Mouse (Mus musculus): Measurements from ENCODE around the gene Prss50.
A peak's percentile ranks its signal among the peaks of the same experiment; 100 is the strongest.

The Prss50 gene

DNA sequence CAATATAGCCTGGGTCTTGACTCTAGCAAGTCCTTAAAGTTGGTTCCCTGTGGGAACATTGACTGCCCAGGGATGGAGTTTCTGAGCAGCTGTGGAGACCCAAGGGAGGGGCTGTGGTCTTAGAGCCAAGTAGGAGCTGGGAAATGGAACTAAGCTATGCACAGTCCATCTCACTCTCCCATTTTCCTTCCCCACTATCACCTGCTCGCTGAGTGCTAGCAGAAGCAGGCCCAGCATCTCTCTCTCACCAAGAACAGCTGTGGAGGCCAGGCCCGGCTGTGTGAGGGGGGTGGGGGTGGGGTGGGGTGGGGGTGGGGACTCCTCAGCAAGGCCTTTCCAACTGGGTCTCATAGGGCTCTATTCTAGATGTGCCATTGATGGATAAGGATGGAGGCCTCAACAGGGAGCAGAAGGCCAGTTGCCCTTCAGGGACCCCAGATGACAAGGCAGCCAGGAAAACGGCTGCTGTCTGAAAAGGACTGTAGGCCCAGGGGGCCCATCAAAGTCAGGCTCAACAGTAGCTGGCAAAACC lies 17.0 kb downstream of the Prss50 start:
- no peak for DNase-seq (ENCODE audit: low read depth, low spot score)

- DNase-seq (ENCODE audit: low read depth, low spot score) = no peak
These were observed 17.5 kb downstream of the Prss50 start for GRCm38 (mm10) chr9:110875288-110875695.

DNA sequence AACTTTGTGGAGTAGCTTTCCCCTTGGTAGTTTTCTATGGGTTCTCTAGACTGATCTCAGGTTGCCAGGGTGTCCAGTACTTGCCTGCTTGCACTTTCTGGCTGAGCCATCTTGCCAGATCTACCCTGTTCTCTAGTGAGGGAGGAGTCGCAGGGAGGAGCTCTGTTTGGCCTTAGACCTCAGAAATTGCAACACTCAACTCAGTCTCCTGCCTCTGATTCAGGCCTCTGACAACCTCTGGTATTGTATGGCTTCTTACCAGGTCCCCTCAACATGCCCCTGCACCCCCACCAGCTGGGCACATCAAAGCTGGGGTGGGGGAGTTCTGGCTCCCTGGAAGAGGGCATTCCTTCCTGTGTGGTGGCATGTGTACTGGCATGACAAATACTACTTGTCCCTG lies 19.6 kb downstream of the Prss50 start:
- DNase-seq (ENCODE audit: low read depth, low spot score) = no peak

DNA sequence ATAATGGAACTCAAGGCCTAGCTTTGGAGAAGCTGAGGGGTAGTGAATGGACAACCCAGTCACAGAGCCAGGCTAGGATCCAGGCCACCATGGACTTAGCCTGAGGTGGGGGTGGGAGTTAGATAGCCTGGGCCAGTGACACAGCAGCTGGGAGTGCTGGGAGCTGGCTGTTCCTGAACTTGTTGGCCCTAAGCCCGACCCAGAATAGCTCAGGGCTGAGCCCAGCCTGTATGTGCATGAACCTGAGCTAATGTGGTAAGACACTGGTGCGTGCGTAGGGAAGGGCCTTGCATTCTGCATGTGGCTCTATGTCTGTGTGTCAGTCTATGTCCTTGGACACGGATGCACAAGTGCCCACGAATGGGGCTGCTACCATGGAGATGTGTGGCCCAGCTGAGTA lies 20.1 kb downstream of the Prss50 start:
- DNase-seq (ENCODE audit: low read depth, low spot score) = no peak

GRCm38 (mm10) chr9:110879191-110879920 lies 21.6 kb downstream of the Prss50 start, which contains the start of gene Als2cl:
TSS of gene Als2cl (plus strand) at chr9:110879870.
- no peak for DNase-seq (ENCODE audit: low read depth, low spot score)

DNA sequence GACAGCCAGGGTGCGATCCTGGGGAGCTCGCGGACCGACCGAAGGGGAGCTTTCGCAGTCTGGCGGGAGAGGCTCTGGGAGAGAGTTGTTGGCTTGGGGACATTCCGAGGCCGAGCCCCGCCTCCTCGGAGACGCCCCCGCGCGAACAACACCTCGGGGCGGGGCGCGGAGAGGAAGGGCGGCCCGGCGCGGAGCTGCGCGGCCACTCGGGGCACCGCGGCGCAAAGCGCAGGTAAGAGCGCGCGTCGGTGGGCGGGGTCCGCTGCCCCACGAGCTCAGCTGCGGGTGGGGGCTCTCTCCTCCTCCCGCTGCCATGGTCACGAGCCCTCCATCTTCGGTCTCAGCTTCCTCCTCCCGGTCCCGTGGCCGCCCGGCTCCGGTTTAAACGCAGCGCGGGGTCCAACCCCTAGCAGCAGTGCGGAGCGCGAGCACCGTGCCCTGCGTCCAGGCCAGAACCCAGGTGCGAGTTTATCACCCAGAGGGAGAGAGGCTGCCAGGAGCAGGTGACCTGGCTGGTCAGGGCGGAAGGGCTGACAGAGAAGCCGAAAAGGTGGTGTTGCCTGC lies 22.3 kb downstream of the Prss50 start, which contains the start of gene Tmie:
Tmie (minus strand) TSS at position 116 of the 564 bp plus-strand sequence.
- DNase-seq (ENCODE audit: low read depth, low spot score) = no peak

DNA sequence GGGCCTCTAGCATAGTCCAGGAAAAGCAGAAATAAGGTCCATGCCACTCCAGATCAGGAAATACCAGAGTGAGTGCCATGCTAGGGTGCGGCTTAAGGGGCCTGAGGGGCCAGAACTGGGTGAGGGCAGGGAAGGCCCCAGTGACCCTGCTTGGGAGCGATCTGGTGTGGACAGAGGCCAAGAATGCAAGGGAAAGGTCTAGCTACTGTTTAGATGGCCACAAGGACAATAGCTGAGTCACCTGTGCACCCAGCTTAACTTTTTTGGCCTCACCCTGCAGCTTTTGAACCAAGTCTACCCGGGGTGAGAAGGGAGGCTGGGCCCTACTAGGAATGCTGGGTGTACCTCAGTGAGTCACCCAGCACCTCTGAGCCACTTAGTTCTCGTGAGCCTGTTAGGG lies 23.0 kb downstream of the Prss50 start:
- DNase-seq (ENCODE audit: low read depth, low spot score) = no peak

DNA sequence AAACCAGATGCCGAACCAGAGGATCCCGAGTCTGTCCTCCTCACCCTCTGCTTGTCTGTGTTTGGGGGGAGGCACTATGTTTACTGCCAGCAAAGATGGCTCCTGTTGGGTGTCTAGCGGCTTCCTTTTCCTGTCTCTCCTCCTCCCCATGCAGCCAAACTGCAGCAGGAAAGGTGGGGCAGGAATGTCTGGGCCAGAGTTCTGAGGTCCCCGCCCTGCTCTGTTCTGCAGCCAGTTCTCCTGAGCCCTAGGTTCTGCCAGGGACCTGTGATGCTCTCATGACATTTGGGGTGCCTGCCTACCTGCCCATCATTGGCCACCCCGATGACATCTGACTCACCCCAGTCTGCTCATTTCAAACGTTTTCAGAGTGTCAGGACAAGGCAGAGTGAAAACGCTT lies 24.2 kb downstream of the Prss50 start:
- no peak for DNase-seq (ENCODE audit: low read depth, low spot score)

DNA sequence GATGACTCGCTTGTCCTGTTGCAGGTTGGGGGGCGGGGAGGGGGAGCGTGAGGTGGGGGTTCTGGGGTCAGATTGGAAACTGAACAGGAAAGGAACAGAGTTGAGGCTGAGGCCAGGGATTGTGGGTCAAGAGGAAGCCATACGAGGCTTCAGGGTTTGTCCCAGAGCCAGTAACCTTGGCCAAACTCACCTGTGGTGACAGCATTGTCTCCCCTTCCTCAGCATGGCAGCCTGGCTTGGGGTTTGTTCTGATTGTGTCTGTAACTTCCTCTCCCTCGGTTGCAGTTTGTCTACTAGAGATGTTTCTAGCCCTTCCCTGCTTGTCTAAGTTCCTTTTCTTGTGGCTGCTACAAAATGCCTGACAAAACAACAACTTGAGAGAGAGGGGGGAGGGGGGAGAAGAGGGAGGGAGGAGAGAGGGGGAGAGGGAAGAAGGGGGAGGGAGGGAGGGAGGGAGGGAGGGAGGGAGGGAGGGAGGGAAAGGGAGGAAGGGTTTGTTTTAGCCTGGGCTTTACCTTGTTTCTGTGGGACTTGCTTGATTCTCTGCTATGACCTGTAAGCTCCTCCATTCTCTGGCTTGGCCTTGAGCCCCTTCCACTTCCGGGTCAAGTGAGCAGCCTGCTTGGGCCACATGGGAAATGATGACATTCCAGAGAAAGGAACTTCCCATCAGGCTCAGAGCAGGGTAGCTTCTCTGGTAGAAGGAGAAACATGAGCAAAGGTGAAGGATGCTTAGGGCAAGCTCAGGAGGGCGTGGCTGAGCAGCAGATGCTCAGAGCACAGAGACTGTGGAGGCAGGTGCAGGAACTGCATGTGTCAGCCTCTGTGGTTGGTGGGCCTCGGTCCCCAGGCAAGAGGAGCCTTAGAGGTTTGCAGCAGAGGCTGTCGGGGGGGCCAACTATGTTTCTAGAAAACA lies 29.9 kb downstream of the Prss50 start:
- no peak for DNase-seq (ENCODE audit: low read depth, low spot score)

- DNase-seq (ENCODE audit: low read depth, low spot score) = no peak
These were observed 31.2 kb downstream of the Prss50 start for GRCm38 (mm10) chr9:110888935-110889334.

DNA sequence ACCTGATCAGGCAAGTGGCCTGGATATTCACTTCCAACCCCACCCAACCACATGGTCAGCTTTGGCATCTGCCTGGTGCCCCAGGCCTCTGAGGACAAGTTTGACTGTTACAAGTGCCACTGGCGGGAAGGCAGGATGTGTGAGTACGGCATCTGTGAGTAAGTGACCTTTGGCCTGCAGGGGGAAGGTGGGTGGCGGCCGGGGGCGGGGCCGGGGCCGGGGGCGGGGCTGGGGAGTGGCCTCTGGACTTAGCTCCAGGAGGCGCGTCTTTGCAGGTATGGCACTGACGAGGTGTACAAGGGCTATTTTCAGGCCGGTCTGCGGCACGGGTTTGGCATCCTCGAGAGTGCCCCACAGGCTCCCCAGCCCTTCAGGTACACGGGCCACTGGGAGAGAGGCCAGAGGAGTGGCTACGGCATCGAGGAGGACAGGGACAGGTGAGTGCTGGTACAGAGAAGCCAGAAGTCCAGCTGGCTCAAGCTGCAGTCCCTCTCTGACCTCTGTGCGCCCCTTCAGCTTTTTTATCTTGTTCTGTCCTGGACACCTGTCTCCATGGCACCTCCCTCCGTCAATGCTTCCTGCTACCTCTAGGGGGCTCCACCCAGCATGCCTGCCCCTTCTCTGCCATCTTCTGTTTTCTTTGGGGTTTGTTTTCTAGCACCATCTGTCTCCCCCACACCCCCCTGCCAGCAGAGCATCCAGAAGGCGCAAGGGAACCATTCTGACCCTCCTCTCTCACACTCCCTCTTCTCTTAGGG lies 32.4 kb downstream of the Prss50 start:
- no peak for DNase-seq (ENCODE audit: low read depth, low spot score)

- DNase-seq (ENCODE audit: low read depth, low spot score) = no peak
These were observed 33.5 kb downstream of the Prss50 start for GRCm38 (mm10) chr9:110891077-110891828.

- no peak for DNase-seq (ENCODE audit: low read depth, low spot score)
These were observed 34.8 kb downstream of the Prss50 start for GRCm38 (mm10) chr9:110892552-110892951.

GRCm38 (mm10) chr9:110893429-110893828 lies 35.7 kb downstream of the Prss50 start:
- DNase-seq (ENCODE audit: low read depth, low spot score) = no peak

DNA sequence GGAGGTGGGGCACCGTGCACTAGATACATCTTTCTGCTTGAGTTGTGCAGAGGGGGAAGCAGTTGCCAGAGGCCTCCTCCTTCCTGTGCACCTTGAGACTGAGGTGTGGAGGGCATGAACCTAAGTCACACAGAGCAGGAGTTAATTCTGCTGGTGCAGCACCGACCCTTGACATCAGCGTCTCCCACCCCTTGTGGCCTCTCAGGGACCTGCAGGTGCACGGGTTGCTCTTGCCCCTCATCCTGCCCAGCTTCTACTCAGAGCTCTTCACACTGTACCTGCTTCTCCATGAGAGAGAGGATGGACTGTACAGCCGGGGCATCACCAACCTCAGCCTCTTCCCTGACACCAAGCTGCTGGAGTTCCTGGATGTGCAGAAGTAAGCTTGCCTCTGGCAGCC lies 37.7 kb downstream of the Prss50 start:
- no peak for DNase-seq (ENCODE audit: low read depth, low spot score)

DNA sequence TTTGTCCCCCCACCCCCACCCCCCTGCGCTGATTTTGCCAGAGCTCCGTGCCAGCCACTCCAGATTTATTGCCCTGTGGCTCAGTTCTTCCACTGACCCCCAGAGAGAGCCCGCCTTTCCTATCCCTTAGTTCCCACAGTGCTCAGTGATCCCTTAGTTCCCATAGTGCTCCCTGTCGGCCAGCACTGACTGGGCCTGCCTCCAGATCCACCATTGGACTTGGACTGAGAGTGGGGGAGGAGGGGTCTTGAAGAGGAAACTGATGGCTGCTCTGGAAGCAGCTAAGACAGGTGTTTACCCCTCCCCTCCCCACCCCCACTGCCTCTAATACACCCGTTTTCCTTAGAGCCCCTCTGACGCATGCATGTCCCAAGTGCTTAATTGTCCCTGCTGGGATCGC lies 38.2 kb downstream of the Prss50 start:
- no peak for DNase-seq (ENCODE audit: low read depth, low spot score)

GRCm38 (mm10) chr9:110896595-110896994 lies 38.8 kb downstream of the Prss50 start:
- DNase-seq (ENCODE audit: low read depth, low spot score) = peak; percentile 73

DNA sequence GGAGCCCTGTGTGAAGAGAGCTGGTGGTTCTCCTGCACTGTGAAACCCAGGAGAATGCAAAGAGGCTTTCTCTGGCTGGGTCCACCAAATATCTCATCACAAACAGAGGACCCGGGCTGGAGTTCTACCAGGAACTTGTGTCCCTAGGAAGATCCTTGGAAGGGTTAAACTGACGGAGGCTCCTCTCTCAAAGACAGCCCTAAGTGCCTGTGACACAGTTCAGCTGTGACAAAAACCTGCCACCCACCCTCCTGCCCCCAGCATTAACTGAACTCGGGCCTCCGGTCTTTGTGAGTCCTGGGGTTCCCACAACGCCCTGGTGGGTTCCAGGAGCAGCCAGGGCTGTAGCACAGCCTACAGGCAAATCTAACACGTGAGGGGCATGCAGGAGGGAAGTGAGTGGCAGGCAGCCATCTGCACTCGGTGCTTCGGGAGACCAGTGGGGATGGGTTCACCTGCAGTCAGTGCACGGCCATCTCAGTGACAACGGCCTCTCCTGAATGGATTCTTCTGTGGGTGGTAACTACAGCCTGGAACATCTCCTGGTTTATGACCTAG lies 41.8 kb downstream of the Prss50 start:
- DNase-seq (ENCODE audit: low read depth, low spot score) = no peak

GRCm38 (mm10) chr9:110901204-110901603 lies 43.4 kb downstream of the Prss50 start:
- DNase-seq (ENCODE audit: low read depth, low spot score) = no peak

DNA sequence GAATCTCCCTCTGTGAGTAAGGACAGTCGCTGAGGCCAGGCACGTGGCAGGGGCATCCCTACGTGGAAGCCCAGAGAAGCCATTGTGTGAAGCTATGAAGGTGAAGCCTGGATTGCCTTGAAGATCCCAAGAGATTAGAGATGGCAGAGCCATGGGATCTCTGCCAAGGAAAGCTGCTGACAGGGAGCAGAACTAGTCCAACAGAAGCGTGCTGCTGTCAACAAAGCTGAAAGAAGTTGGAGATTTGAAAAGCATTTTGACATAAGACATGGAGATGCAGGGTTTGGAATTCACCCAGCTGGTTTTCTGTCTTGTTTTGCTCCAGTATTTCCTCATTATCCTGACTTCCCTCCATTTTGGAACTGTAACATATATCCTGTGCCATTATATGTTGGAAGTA lies 44.5 kb downstream of the Prss50 start:
- DNase-seq (ENCODE audit: low read depth, low spot score) = no peak
